Mouse (Mus musculus): ENCODE data around the gene Gm9573. TPM values are rescaled to one million over a fixed set of nuclear protein-coding genes. Genes with fewer than 3 reads are reported as not detected.

Gm9573 gene
- not detected in 2 replicates for polyA plus RNA-seq (2014; fragmentation: Nextera tagmentation; extraction: Ambion mirVana)

DNA sequence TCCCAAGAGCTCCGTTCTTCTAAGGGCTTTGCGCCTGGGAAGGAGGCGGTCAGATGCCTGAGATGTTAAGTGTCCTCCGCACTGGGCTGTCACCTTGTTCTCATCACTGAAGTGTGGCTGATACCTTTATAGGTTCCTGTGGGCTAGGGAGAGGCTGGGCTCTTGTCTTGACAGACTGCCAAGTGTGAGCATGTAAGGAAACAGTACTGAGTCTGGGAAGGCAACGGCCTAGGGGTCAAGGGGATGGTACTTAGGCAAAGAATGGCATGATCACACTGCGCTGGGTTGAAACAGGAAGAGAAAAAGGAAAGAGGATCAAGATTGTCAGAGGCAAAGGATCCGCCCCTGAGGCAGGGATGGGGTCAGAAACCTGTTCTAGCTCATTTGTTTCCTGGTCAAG is at the start of gene Gm9573:
Gm9573 (minus strand) TSS at position 101 of the 400 bp plus-strand sequence.
- 69% methylated on average over 7 of the region's 7 CpGs for WGBS (ENCODE audit: insufficient replicate concordance)
- no peaks in the 10 kb centered on the region for H3K4me1 ChIP-seq (ENCODE audit: control insufficient read depth, insufficient read depth, low read length)
- H3K4me3 ChIP-seq (ENCODE audit: low read depth, low read length), result no peak within 1 kb of the TSS
- H3K4me2 ChIP-seq, result no peak within 1 kb of the TSS
- no peaks in the 10 kb centered on the region for H3K9me3 ChIP-seq (replicated peaks; ENCODE audit: control insufficient read depth, low read length)
- no peak for ATAC-seq (replicated peaks; ENCODE audit: insufficient number of reproducible peaks, low FRiP score, low TSS enrichment)
- no peak within 1 kb of the TSS for H3K9ac ChIP-seq (ENCODE audit: low read depth, low read length)
- H3K27me3 ChIP-seq (ENCODE audit: control insufficient read depth, insufficient read depth, low read length), result no peaks in the 10 kb centered on the region
- no peaks in the 10 kb centered on the region for H3K36me3 ChIP-seq (ENCODE audit: control insufficient read depth, insufficient read depth, low read length)
- no peak within 1 kb of the TSS for H3K27ac ChIP-seq (ENCODE audit: low read depth, low read length)

DNA sequence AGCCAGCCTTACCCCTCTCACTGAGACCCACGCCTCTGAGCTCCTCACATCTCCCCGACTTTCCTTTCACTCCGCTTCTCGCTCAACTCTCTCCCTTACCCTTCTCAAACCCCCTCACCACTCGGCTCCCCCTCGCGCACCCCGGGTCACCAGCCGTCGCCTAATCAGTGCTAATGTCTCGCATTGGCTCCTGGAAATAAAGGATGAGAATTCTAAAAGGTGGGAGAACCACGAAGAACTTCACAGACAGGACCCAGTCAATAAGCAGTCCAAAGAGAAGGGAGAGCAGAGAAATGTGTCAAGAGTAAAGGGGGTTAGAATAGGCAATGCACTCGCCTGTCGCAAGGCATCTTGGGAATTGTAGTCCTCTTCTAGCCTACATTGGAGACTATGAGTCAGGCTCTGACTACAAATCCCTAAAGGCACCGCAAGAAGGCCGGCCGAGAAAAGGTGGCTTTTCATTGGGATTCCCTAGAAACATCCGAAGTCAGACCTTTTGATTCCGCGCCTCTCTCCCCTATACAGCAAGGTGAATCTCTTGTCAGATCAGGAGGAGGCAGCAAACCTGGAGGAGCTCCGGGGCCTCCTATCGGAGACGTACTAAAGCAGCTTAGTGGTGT is 47.1 kb upstream of the Gm9573 start, which contains the start of gene Gtf2h4:
Gtf2h4 (minus strand) TSS at position 324 of the 620 bp plus-strand sequence.
- no peak within 1 kb of the TSS for H3K27ac ChIP-seq (ENCODE audit: low read depth, low read length)
- peak within 1 kb of the TSS; percentile 71 for H3K9ac ChIP-seq (ENCODE audit: low read depth, low read length)
- H3K4me3 ChIP-seq (ENCODE audit: low read depth, low read length), result peak within 1 kb of the TSS; percentile 52
- H3K27me3 ChIP-seq (ENCODE audit: control insufficient read depth, insufficient read depth, low read length), result no peaks in the 10 kb centered on the region
- ATAC-seq (replicated peaks; ENCODE audit: insufficient number of reproducible peaks, low FRiP score, low TSS enrichment), result peak; percentile 87
- H3K9me3 ChIP-seq (replicated peaks; ENCODE audit: control insufficient read depth, low read length), result no peaks in the 10 kb centered on the region
- peak within 1 kb of the TSS; percentile 75 for H3K4me2 ChIP-seq
- no peaks in the 10 kb centered on the region for H3K36me3 ChIP-seq (ENCODE audit: control insufficient read depth, insufficient read depth, low read length)
- WGBS (ENCODE audit: insufficient replicate concordance), result 3% methylated on average over 23 of the region's 23 CpGs
- H3K4me1 ChIP-seq (ENCODE audit: control insufficient read depth, insufficient read depth, low read length), result no peaks in the 10 kb centered on the region; the same call in 1 of the 2 replicates

DNA sequence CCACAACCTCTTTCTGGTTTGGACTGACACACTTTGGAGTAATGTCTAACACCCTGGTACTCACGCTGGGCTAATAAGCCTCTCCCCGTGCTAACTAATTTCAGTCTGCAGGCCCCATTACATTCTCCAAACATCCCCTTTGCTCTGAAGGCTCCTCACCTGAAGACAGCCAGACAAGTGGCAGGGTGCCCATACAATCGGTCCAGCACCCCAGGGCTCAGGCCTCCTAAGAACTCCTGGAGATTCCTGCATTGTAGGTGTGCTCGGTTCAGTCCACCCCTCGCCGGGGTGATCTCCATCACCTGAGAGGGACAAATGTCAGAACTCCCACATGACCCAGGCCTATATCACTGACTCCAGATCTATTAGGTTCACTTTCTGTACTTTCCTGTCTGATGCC is 46.1 kb upstream of the Gm9573 start:
- H3K27ac ChIP-seq (ENCODE audit: low read depth, low read length), result no peak overlapping the region
- no peaks in the 10 kb centered on the region for H3K27me3 ChIP-seq (ENCODE audit: control insufficient read depth, insufficient read depth, low read length)
- H3K9ac ChIP-seq (ENCODE audit: low read depth, low read length), result no peak overlapping the region; the same call in 1 of the 2 replicates
- H3K36me3 ChIP-seq (ENCODE audit: control insufficient read depth, insufficient read depth, low read length), result no peaks in the 10 kb centered on the region
- WGBS (ENCODE audit: insufficient replicate concordance), result 84% methylated on average over 6 of the region's 6 CpGs
- H3K4me2 ChIP-seq, result peak overlapping the region; percentile 75; the same call in 1 of the 2 replicates
- no peaks in the 10 kb centered on the region for H3K9me3 ChIP-seq (replicated peaks; ENCODE audit: control insufficient read depth, low read length)
- peaks cover 3% of the 10 kb centered on the region; the same call in 1 of the 2 replicates for H3K4me1 ChIP-seq (ENCODE audit: control insufficient read depth, insufficient read depth, low read length)
- no peak overlapping the region for H3K4me3 ChIP-seq (ENCODE audit: low read depth, low read length)
- ATAC-seq (replicated peaks; ENCODE audit: insufficient number of reproducible peaks, low FRiP score, low TSS enrichment), result no peak

DNA sequence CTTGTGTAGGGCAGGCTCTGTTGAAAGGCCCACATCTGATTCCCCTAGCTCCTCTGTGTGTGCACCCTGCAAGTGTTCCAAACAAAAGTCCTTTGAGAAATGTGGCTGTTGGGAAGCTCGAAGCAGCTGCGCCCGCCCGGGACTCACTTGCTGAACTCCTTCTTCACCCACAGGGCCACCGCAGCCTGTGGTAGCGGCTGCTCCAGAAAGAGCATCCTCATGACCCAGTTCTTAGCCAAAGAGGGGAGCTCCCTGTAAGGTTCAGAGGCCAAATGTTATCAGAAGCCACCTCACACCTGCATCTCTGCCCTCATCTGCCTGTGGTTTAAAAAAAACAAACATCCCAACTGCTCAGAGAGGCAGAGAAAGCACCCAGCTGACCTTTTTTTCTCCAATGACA is 45.4 kb upstream of the Gm9573 start:
- Histone ChIP-seq H3K4me3 (ENCODE audit: low read depth, low read length) (no peak overlapping the region), H3K4me1 (ENCODE audit: control insufficient read depth, insufficient read depth, low read length) (peaks cover 3% of the 10 kb centered on the region; the same call in 1 of the 2 replicates), H3K4me2 (no peak overlapping the region), H3K9ac (ENCODE audit: low read depth, low read length) (no peak overlapping the region), H3K27ac (ENCODE audit: low read depth, low read length) (no peak overlapping the region), H3K36me3 (ENCODE audit: control insufficient read depth, insufficient read depth, low read length) (no peaks in the 10 kb centered on the region), H3K27me3 (ENCODE audit: control insufficient read depth, insufficient read depth, low read length) (no peaks in the 10 kb centered on the region), H3K9me3 (replicated peaks; ENCODE audit: control insufficient read depth, low read length) (no peaks in the 10 kb centered on the region)
- ATAC-seq (replicated peaks; ENCODE audit: insufficient number of reproducible peaks, low FRiP score, low TSS enrichment), result no peak
- WGBS (ENCODE audit: insufficient replicate concordance), result 83% methylated on average over 6 of the region's 6 CpGs

DNA sequence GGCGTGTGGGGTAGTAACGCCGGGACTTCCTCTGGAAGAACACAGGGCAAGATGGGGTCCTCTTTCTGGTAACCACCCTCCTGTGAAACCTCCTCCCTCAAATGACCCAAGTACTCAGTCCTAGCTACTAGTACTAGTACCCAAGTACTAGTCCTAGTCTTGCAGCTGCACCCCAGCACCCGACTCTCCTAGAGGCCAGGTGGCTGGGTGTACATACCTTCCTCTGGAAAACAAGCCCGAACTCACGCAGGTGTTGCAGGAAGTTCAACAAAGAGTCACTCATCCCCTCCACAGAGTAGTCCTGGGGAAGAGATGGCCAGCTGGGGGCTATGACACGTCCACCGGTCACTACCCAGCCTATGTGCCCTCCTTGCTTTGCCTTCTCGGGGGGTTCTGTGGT is 43.3 kb upstream of the Gm9573 start:
- Histone ChIP-seq H3K27me3 (ENCODE audit: control insufficient read depth, insufficient read depth, low read length) (no peaks in the 10 kb centered on the region), H3K4me1 (ENCODE audit: control insufficient read depth, insufficient read depth, low read length) (peaks cover 11% of the 10 kb centered on the region), H3K9me3 (replicated peaks; ENCODE audit: control insufficient read depth, low read length) (no peaks in the 10 kb centered on the region), H3K4me2 (no peak overlapping the region), H3K36me3 (ENCODE audit: control insufficient read depth, insufficient read depth, low read length) (no peaks in the 10 kb centered on the region), H3K4me3 (ENCODE audit: low read depth, low read length) (no peak overlapping the region), H3K27ac (ENCODE audit: low read depth, low read length) (no peak overlapping the region), H3K9ac (ENCODE audit: low read depth, low read length) (no peak overlapping the region)
- no peak for ATAC-seq (replicated peaks; ENCODE audit: insufficient number of reproducible peaks, low FRiP score, low TSS enrichment)
- 89% methylated on average over 9 of the region's 9 CpGs for WGBS (ENCODE audit: insufficient replicate concordance)

DNA sequence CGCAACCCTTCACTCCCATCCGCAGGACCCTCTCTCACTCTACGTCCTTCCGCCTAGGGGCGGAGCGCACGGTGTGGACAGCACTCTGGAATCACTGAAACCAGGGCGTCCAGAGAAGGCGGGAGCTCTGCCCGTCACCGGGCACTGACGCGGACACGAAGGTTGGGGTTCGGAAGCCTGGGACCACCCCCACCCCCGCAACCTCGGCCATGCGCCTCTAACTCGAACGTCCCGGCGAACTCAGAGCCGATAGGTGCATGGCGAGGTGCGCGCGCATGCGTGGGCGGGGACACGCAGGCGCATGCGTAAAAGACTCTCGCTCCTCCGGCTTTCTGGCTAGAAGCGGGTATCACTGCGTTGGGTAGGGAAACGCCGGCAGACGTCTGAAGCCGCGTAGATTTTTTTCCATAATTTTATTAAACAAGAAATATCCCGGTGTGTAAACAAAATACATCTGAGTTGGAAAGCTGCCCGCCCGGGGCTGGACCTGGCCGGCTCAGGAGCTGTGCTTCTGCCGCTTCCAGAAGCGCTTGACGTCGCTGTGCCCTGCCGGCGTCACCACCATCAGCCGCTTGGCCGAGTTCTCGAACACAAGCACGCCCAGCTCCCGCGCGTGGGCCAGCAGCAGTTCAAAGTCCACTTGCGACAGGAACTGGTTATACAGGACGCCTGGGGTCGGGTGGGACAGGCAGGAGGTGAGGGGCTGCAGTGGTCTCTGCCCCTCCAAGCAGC is 41.1 kb upstream of the Gm9573 start, which contains the start of gene Vars2:
Vars2 (minus strand) TSS at position 259 of the 732 bp plus-strand sequence.
- H3K27me3 ChIP-seq (ENCODE audit: control insufficient read depth, insufficient read depth, low read length), result no peaks in the 10 kb centered on the region
- 0 out of 2 replicates have a peak, but pooled peaks cover 3% of the 10 kb centered on the region for H3K36me3 ChIP-seq (ENCODE audit: control insufficient read depth, insufficient read depth, low read length)
- H3K27ac ChIP-seq (ENCODE audit: low read depth, low read length), result peak within 1 kb of the TSS; percentile 78
- ATAC-seq (replicated peaks; ENCODE audit: insufficient number of reproducible peaks, low FRiP score, low TSS enrichment), result peak; percentile 83
- H3K9ac ChIP-seq (ENCODE audit: low read depth, low read length), result peak within 1 kb of the TSS; percentile 80
- peak within 1 kb of the TSS; percentile 96 for H3K4me2 ChIP-seq
- WGBS (ENCODE audit: insufficient replicate concordance), result under 1% methylated on average over 61 of the region's 61 CpGs
- no peaks in the 10 kb centered on the region for H3K9me3 ChIP-seq (replicated peaks; ENCODE audit: control insufficient read depth, low read length)
- H3K4me3 ChIP-seq (ENCODE audit: low read depth, low read length), result peak within 1 kb of the TSS; percentile 82
- H3K4me1 ChIP-seq (ENCODE audit: control insufficient read depth, insufficient read depth, low read length), result peaks cover 11% of the 10 kb centered on the region

DNA sequence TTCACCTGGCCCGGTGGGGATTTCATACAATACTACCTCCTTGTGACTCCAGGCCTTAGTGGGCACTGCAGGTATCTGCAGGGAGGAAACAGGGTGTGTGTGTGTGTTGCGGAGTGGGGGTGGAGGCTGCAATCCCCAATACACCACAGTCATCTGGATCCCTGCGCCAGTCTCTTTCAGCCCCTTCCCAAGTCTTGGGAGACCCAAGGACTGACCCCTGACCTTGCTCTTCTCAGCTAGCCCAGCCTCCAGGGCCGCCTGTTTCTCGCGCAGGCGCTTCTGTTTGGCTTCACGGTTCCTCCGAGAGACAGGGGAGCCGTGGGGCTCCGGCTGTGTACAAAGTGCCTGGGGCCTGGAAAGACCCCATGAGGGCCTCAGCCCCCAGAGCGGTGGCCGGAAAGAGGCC is 40.4 kb upstream of the Gm9573 start:
- Histone ChIP-seq H3K9ac (ENCODE audit: low read depth, low read length) (peak overlapping the region; percentile 80), H3K4me2 (peak overlapping the region; percentile 96), H3K27ac (ENCODE audit: low read depth, low read length) (peak overlapping the region; percentile 78), H3K4me1 (ENCODE audit: control insufficient read depth, insufficient read depth, low read length) (peaks cover 11% of the 10 kb centered on the region), H3K27me3 (ENCODE audit: control insufficient read depth, insufficient read depth, low read length) (no peaks in the 10 kb centered on the region), H3K4me3 (ENCODE audit: low read depth, low read length) (peak overlapping the region; percentile 82), H3K9me3 (replicated peaks; ENCODE audit: control insufficient read depth, low read length) (no peaks in the 10 kb centered on the region), H3K36me3 (ENCODE audit: control insufficient read depth, insufficient read depth, low read length) (peaks cover 4% of the 10 kb centered on the region; the same call in 1 of the 2 replicates)
- WGBS (ENCODE audit: insufficient replicate concordance), result 5% methylated on average over 13 of the region's 13 CpGs
- ATAC-seq (replicated peaks; ENCODE audit: insufficient number of reproducible peaks, low FRiP score, low TSS enrichment), result 0 out of 2 replicates have a peak, but pooled peaks have one; percentile 8

DNA sequence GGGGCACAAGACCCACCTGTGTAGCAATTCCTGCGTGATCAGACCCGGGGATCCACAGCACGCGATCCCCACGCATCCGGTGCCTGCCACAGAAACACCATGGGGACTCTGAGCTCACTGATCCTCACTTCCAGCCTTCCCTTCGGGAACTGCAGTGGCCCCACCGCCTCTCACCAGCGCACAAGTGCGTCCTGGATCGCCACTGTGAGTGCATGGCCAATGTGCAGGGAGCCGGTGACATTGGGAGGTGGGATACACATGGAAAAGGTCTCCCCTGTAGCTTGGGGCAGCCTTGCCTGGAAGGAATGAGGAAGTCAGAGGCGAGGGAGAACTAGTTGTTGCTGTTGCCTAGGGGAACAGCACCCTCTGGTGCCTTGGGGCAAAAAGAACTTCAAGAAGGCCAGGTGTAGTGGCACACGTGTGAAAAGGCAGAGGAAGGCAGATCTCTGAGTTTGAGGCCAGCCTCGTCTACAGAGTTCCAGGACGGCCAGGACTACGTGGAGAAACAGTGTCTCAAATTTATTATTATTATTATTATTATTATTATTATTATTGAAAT is 39.6 kb upstream of the Gm9573 start:
- Histone ChIP-seq H3K27me3 (ENCODE audit: control insufficient read depth, insufficient read depth, low read length) (no peaks in the 10 kb centered on the region), H3K9me3 (replicated peaks; ENCODE audit: control insufficient read depth, low read length) (no peaks in the 10 kb centered on the region), H3K4me3 (ENCODE audit: low read depth, low read length) (no peak overlapping the region), H3K27ac (ENCODE audit: low read depth, low read length) (no peak overlapping the region), H3K4me2 (no peak overlapping the region), H3K36me3 (ENCODE audit: control insufficient read depth, insufficient read depth, low read length) (peaks cover 9% of the 10 kb centered on the region; the same call in 1 of the 2 replicates), H3K4me1 (ENCODE audit: control insufficient read depth, insufficient read depth, low read length) (peaks cover 11% of the 10 kb centered on the region), H3K9ac (ENCODE audit: low read depth, low read length) (no peak overlapping the region)
- 76% methylated on average over 17 of the region's 17 CpGs for WGBS (ENCODE audit: insufficient replicate concordance)
- ATAC-seq (replicated peaks; ENCODE audit: insufficient number of reproducible peaks, low FRiP score, low TSS enrichment), result no peak

Data from heart, embryonic 11.5 days (tissue).